In genomic region chr17:85090120-85091099, GRCm38 (mm10) we compare ENCODE assay signal across 1 mouse cellular context.
TF ChIP-seq lines count a peak whose summit lies in the region.

TSS of gene Prepl (minus strand) at chr17:85090241.
TSS of gene Camkmt (plus strand) at chr17:85090552.

TF ChIP-seq in CH12.LX, 34 proteins besides CTCF, POLR2A, EP300 and RAD21 (continued from another document):
- TF ChIP-seq ETS1 (conservative IDR thresholded peaks at IDR 0.05; ENCODE audit: low read depth, low read length), result no peak
- TF ChIP-seq NRF1 (IDR thresholded peaks at IDR 0.05; ENCODE audit: low read depth, low read length), result peak; percentile 83
- no peak; the same call in 1 of the 2 replicates for TF ChIP-seq GABPA (IDR thresholded peaks at IDR 0.05; ENCODE audit: insufficient replicate concordance, low read depth, low read length)
- peak; percentile 93 for TF ChIP-seq MXI1 (IDR thresholded peaks at IDR 0.05; ENCODE audit: low read depth, low read length)
- no peak for TF ChIP-seq ZNF384 (IDR thresholded peaks at IDR 0.05; ENCODE audit: low read depth, low read length)
- TF ChIP-seq PAX5 (IDR thresholded peaks at IDR 0.05; ENCODE audit: low read length), result no peak
- TF ChIP-seq BHLHE40 (IDR thresholded peaks at IDR 0.05; ENCODE audit: low read depth, low read length), result peak; percentile 41; the same call in 1 of the 2 replicates
- peak; percentile 73 for TF ChIP-seq MAX (IDR thresholded peaks at IDR 0.05; ENCODE audit: low read length)
- 0 out of 2 replicates have a peak, but pooled peaks have one; percentile 23 for TF ChIP-seq UBTF (IDR thresholded peaks at IDR 0.05; ENCODE audit: low read depth, low read length)
- no peak; the same call in 1 of the 2 replicates for TF ChIP-seq CHD2 (IDR thresholded peaks at IDR 0.05; ENCODE audit: low read length)
- 0 out of 2 replicates have a peak, but pooled peaks have one; percentile 12 for TF ChIP-seq MEF2A (IDR thresholded peaks at IDR 0.05; ENCODE audit: borderline replicate concordance, low read depth, low read length)
- TF ChIP-seq CHD1 (IDR thresholded peaks at IDR 0.05; ENCODE audit: low read depth, low read length), result no peak
- TF ChIP-seq TCF12 (IDR thresholded peaks at IDR 0.05; ENCODE audit: low read depth, low read length), result 0 out of 2 replicates have a peak, but pooled peaks have one; percentile 22
- peak; percentile 98 for TF ChIP-seq SIN3A (IDR thresholded peaks at IDR 0.05; ENCODE audit: low read length)
- TF ChIP-seq POLR2AphosphoS2 (IDR thresholded peaks at IDR 0.05; ENCODE audit: low read depth, low read length), result no peak
- TF ChIP-seq HCFC1 (IDR thresholded peaks at IDR 0.05; ENCODE audit: low read depth, low read length), result peak; percentile 91
- TF ChIP-seq RCOR1 (conservative IDR thresholded peaks at IDR 0.05; ENCODE audit: low read depth, low read length), result peak; percentile 96
